Comparison of ENCODE assay signal across 9 mouse cellular contexts in the genomic region with DNA sequence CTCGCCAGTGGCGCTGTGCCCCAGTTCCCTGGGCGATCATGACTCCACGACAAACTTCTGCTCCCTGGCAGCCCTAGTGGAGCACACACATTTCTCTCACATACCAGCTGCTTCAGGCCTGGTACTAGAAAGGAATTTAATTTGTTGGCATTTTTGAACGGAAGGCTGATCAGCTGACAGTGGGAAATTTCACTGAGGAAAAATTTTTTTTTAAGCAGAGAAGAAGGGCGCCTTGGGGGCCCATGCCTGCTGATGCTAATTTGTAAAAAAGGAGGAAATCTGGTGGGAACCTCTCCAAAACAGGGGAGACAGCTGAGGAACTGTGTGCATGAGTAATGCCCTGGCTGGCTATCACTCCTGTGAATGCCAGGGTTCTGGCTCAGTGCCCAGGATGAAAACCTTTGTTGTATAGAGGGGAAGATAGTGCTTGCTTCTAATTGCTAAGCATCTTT.
DNase-seq lines count a peak whose midpoint lies in the region; ATAC-seq lines count a peak whose summit lies in the region.
"Had no signal": no experiment of that assay in that cellular context is flagged by ENCODE, and none has a peak within 500 bp of the region (broad histone marks: within the 10 kb centered on the region; RNA-seq: fewer than 3 reads in every experiment).

No protein-coding gene starts in this region.

- peak; percentile 69 for DNase-seq in retina, postnatal 1 day
- DNase-seq in retina, embryonic 14.5 days (ENCODE audit: low spot score) = no peak
- DNase-seq in cerebellum, postnatal 4 days (ENCODE audit: low spot score in 2 of 2) = peak; percentile 40 to 76
- peak; percentile 33 for DNase-seq in left cerebral cortex, adult 11 months (ENCODE audit: low spot score)
- DNase-seq in right cerebral cortex, postnatal 25 days = peak; percentile 53
- DNase-seq in lung, postnatal 36 days = no peak
- no peak for DNase-seq in spleen, adult 12 weeks (ENCODE audit: low spot score)
- DNase-seq: liver, embryonic 13.5 days had no signal

- no peak for ATAC-seq in inflammation-experienced regulatory T-cells, adult 6 months

Comparison
In these comparisons a context has a peak if more than half of its experiments do, and no peak if none do; other contexts are left out.
1. DNase-seq: peak in retina, postnatal 1 day (single experiment), cerebellum, postnatal 4 days (2 of 2), left cerebral cortex, adult 11 months (single experiment) and right cerebral cortex, postnatal 25 days (single experiment); none in retina, embryonic 14.5 days (single experiment), lung, postnatal 36 days (single experiment) and spleen, adult 12 weeks (single experiment).